Mouse (Mus musculus): ENCODE measurements around the gene Hnf4a.

DNA sequence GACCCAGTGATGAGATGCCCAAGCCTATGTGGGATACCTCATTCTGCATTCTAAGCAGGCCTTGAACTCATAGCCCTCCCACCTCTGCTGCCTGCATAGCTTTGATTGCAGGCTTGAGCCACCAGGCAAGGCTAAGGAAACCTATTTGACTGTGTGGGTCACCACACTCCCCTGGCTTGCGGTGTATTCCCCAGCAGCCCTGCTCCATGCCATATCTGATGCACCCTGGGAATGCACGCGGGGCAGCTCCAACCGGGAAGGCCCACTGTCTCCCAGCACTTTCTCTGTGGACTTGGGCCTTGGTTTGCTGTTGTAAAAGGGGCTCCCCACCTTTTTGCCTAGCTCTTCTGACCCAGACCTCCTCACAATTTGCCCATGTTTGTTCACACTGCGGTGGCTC, 106.6 kb downstream of the Hnf4a start:
- TF ChIP-seq POLR2A (IDR thresholded peaks at IDR 0.05; ENCODE audit: control insufficient read depth in 1 of 2, insufficient read depth in 1 of 2, low read depth in 1 of 2, low read length in 2 of 2, poor library complexity in 1 of 2) (no peak; a peak in 1 of 4 replicates), EP300 (IDR thresholded peaks at IDR 0.05; ENCODE audit: low read depth in 1 of 2, low read length in 2 of 2) (no peak), GATA1 (IDR thresholded peaks at IDR 0.05; ENCODE audit: low read depth, low read length) (no peak), CTCF (IDR thresholded peaks at IDR 0.05 in 2 of 3, conservative IDR thresholded peaks at IDR 0.05 in 1 of 3; ENCODE audit: control insufficient read depth in 1 of 3, insufficient read depth in 1 of 3, low read depth in 2 of 3, low read length in 3 of 3, poor library complexity in 1 of 3, severe bottlenecking in 1 of 3) (no peak), MYC (IDR thresholded peaks at IDR 0.05; ENCODE audit: low read depth, low read length) (no peak), ZKSCAN1 (IDR thresholded peaks at IDR 0.05; ENCODE audit: low read depth, low read length) (no peak), POLR2AphosphoS5 (IDR thresholded peaks at IDR 0.05; ENCODE audit: borderline replicate concordance, low read depth, low read length) (peak; percentile 81; the same call in 1 of the 2 replicates)

Data from MEL (cell line).